Mouse (Mus musculus): Measurements from ENCODE around the gene Gid8. TPM values are rescaled to one million over a fixed set of nuclear protein-coding genes. Genes with fewer than 3 reads are reported as not detected.
A peak's percentile ranks its signal among the peaks of the same experiment; 100 is the strongest.

Gene Gid8
- polyA plus RNA-seq, 1 experiment = 35.4 TPM

GRCm38 (mm10) chr2:180737984-180738383 is 28.1 kb downstream of the Gid8 start:
- Histone ChIP-seq H3K36me3 (ENCODE audit: control insufficient read depth, insufficient read depth, low read length) (no peaks in the 10 kb centered on the region), H3K27me3 (replicated peaks; ENCODE audit: control insufficient read depth, insufficient read depth, low read length) (no peaks in the 10 kb centered on the region; the same call in 1 of the 2 replicates), H3K27ac (ENCODE audit: insufficient read depth, low read depth, low read length) (no peak overlapping the region), H3K4me1 (ENCODE audit: control insufficient read depth, insufficient read depth, low read length) (no peaks in the 10 kb centered on the region), H3K4me3 (ENCODE audit: insufficient read depth, low read depth, low read length) (no peak overlapping the region)
- 66% methylated on average over 2 of the region's 2 CpGs for WGBS
- no peak for TF ChIP-seq POLR2A (IDR thresholded peaks at IDR 0.05; ENCODE audit: low read depth, low read length)
- TF ChIP-seq CTCF (conservative IDR thresholded peaks at IDR 0.05; ENCODE audit: insufficient read depth, insufficient read length, low read depth, low read length) = no peak
- DNase-seq = no peak

GRCm38 (mm10) chr2:180740349-180740748 is 30.4 kb downstream of the Gid8 start:
- Histone ChIP-seq H3K4me3 (ENCODE audit: insufficient read depth, low read depth, low read length) (no peak overlapping the region), H3K36me3 (ENCODE audit: control insufficient read depth, insufficient read depth, low read length) (no peaks in the 10 kb centered on the region), H3K27ac (ENCODE audit: insufficient read depth, low read depth, low read length) (no peak overlapping the region), H3K4me1 (ENCODE audit: control insufficient read depth, insufficient read depth, low read length) (no peaks in the 10 kb centered on the region), H3K27me3 (replicated peaks; ENCODE audit: control insufficient read depth, insufficient read depth, low read length) (no peaks in the 10 kb centered on the region)
- WGBS = 43% methylated on average over 3 of the region's 3 CpGs
- TF ChIP-seq CTCF (conservative IDR thresholded peaks at IDR 0.05; ENCODE audit: insufficient read depth, insufficient read length, low read depth, low read length) (no peak), POLR2A (IDR thresholded peaks at IDR 0.05; ENCODE audit: low read depth, low read length) (no peak)
- no peak for DNase-seq

- no peak overlapping the region for H3K27ac ChIP-seq (ENCODE audit: insufficient read depth, low read depth, low read length)
- WGBS = 65% methylated on average over 7 of the region's 7 CpGs
- H3K27me3 ChIP-seq (replicated peaks; ENCODE audit: control insufficient read depth, insufficient read depth, low read length) = no peaks in the 10 kb centered on the region
- TF ChIP-seq CTCF (conservative IDR thresholded peaks at IDR 0.05; ENCODE audit: insufficient read depth, insufficient read length, low read depth, low read length) (no peak), POLR2A (IDR thresholded peaks at IDR 0.05; ENCODE audit: low read depth, low read length) (no peak)
- no peak overlapping the region for H3K4me3 ChIP-seq (ENCODE audit: insufficient read depth, low read depth, low read length)
- H3K36me3 ChIP-seq (ENCODE audit: control insufficient read depth, insufficient read depth, low read length) = no peaks in the 10 kb centered on the region
- DNase-seq = no peak
- no peaks in the 10 kb centered on the region for H3K4me1 ChIP-seq (ENCODE audit: control insufficient read depth, insufficient read depth, low read length)
Observed at GRCm38 (mm10) chr2:180741421-180741820, 31.5 kb downstream of the Gid8 start.

- no peak for DNase-seq
- 85% methylated on average over 6 of the region's 6 CpGs for WGBS
- no peak overlapping the region for H3K27ac ChIP-seq (ENCODE audit: insufficient read depth, low read depth, low read length)
- no peak overlapping the region for H3K4me3 ChIP-seq (ENCODE audit: insufficient read depth, low read depth, low read length)
- TF ChIP-seq CTCF (conservative IDR thresholded peaks at IDR 0.05; ENCODE audit: insufficient read depth, insufficient read length, low read depth, low read length) (no peak), POLR2A (IDR thresholded peaks at IDR 0.05; ENCODE audit: low read depth, low read length) (no peak)
- no peaks in the 10 kb centered on the region for H3K4me1 ChIP-seq (ENCODE audit: control insufficient read depth, insufficient read depth, low read length)
- H3K36me3 ChIP-seq (ENCODE audit: control insufficient read depth, insufficient read depth, low read length) = no peaks in the 10 kb centered on the region
- H3K27me3 ChIP-seq (replicated peaks; ENCODE audit: control insufficient read depth, insufficient read depth, low read length) = no peaks in the 10 kb centered on the region
Observed at GRCm38 (mm10) chr2:180742820-180743219, 32.9 kb downstream of the Gid8 start.

GRCm38 (mm10) chr2:180743321-180743720 is 33.4 kb downstream of the Gid8 start:
- H3K27ac ChIP-seq (ENCODE audit: insufficient read depth, low read depth, low read length) = no peak overlapping the region
- no peaks in the 10 kb centered on the region for H3K36me3 ChIP-seq (ENCODE audit: control insufficient read depth, insufficient read depth, low read length)
- no peaks in the 10 kb centered on the region for H3K4me1 ChIP-seq (ENCODE audit: control insufficient read depth, insufficient read depth, low read length)
- no peaks in the 10 kb centered on the region for H3K27me3 ChIP-seq (replicated peaks; ENCODE audit: control insufficient read depth, insufficient read depth, low read length)
- 90% methylated on average over 2 of the region's 2 CpGs for WGBS
- TF ChIP-seq CTCF (conservative IDR thresholded peaks at IDR 0.05; ENCODE audit: insufficient read depth, insufficient read length, low read depth, low read length) (no peak), POLR2A (IDR thresholded peaks at IDR 0.05; ENCODE audit: low read depth, low read length) (no peak)
- no peak for DNase-seq
- H3K4me3 ChIP-seq (ENCODE audit: insufficient read depth, low read depth, low read length) = no peak overlapping the region

GRCm38 (mm10) chr2:180745248-180745927 is 35.5 kb downstream of the Gid8 start:
- TF ChIP-seq POLR2A (IDR thresholded peaks at IDR 0.05; ENCODE audit: low read depth, low read length) (no peak), CTCF (conservative IDR thresholded peaks at IDR 0.05; ENCODE audit: insufficient read depth, insufficient read length, low read depth, low read length) (peak; percentile 100; the same call in 1 of the 2 replicates)
- Histone ChIP-seq H3K4me3 (ENCODE audit: insufficient read depth, low read depth, low read length) (no peak overlapping the region), H3K36me3 (ENCODE audit: control insufficient read depth, insufficient read depth, low read length) (no peaks in the 10 kb centered on the region), H3K27me3 (replicated peaks; ENCODE audit: control insufficient read depth, insufficient read depth, low read length) (no peaks in the 10 kb centered on the region), H3K27ac (ENCODE audit: insufficient read depth, low read depth, low read length) (no peak overlapping the region), H3K4me1 (ENCODE audit: control insufficient read depth, insufficient read depth, low read length) (no peaks in the 10 kb centered on the region)
- DNase-seq = peak; percentile 87
- 31% methylated on average over 17 of the region's 17 CpGs for WGBS

GRCm38 (mm10) chr2:180746569-180747192 is 36.8 kb downstream of the Gid8 start:
- H3K27ac ChIP-seq (ENCODE audit: insufficient read depth, low read depth, low read length) = no peak overlapping the region
- no peaks in the 10 kb centered on the region for H3K27me3 ChIP-seq (replicated peaks; ENCODE audit: control insufficient read depth, insufficient read depth, low read length)
- H3K4me1 ChIP-seq (ENCODE audit: control insufficient read depth, insufficient read depth, low read length) = no peaks in the 10 kb centered on the region
- H3K4me3 ChIP-seq (ENCODE audit: insufficient read depth, low read depth, low read length) = no peak overlapping the region
- no peak for TF ChIP-seq POLR2A (IDR thresholded peaks at IDR 0.05; ENCODE audit: low read depth, low read length)
- WGBS = 20% methylated on average over 5 of the region's 5 CpGs
- no peaks in the 10 kb centered on the region for H3K36me3 ChIP-seq (ENCODE audit: control insufficient read depth, insufficient read depth, low read length)
- DNase-seq = peak; percentile 17

All from kidney, adult 2 months (tissue).